Mouse (Mus musculus): ENCODE results near the gene Mis18a. TPM values are rescaled to one million over a fixed set of nuclear protein-coding genes. Genes with fewer than 3 reads are reported as not detected.

The Mis18a gene
- polyA plus RNA-seq, 1 experiment from 2014 or later = 35.0 TPM

- Histone ChIP-seq H3K36me3 (ENCODE audit: control insufficient read depth, insufficient read depth) (no peaks in the 10 kb centered on the region), H3K9ac (ENCODE audit: low read length) (peak overlapping the region; percentile 55), H3K9me3 (replicated peaks; ENCODE audit: control insufficient read depth, low read length) (no peaks in the 10 kb centered on the region), H3K27ac (ENCODE audit: low read length) (peak overlapping the region; percentile 72), H3K4me2 (ENCODE audit: low read depth, low read length) (peak overlapping the region; percentile 61), H3K4me1 (ENCODE audit: control insufficient read depth, insufficient read depth, low read length) (peaks cover 24% of the 10 kb centered on the region), H3K27me3 (ENCODE audit: control insufficient read depth, insufficient read depth, low read length) (no peaks in the 10 kb centered on the region), H3K4me3 (ENCODE audit: low read length) (peak overlapping the region; percentile 13)
- no peak for ATAC-seq (replicated peaks; ENCODE audit: extremely low read depth, insufficient read depth, low FRiP score)
- 71% methylated on average over 12 of the region's 12 CpGs for WGBS
These were observed 16.9 kb downstream of the Mis18a start for GRCm38 (mm10) chr16:90710313-90710712.

GRCm38 (mm10) chr16:90709711-90710289, 17.4 kb downstream of the Mis18a start:
- Histone ChIP-seq H3K27me3 (ENCODE audit: control insufficient read depth, insufficient read depth, low read length) (no peaks in the 10 kb centered on the region), H3K36me3 (ENCODE audit: control insufficient read depth, insufficient read depth) (no peaks in the 10 kb centered on the region), H3K27ac (ENCODE audit: low read length) (peak overlapping the region; percentile 72), H3K4me1 (ENCODE audit: control insufficient read depth, insufficient read depth, low read length) (peaks cover 24% of the 10 kb centered on the region), H3K9ac (ENCODE audit: low read length) (peak overlapping the region; percentile 55), H3K9me3 (replicated peaks; ENCODE audit: control insufficient read depth, low read length) (no peaks in the 10 kb centered on the region), H3K4me2 (ENCODE audit: low read depth, low read length) (peak overlapping the region; percentile 61), H3K4me3 (ENCODE audit: low read length) (peak overlapping the region; percentile 13)
- WGBS = 21% methylated on average over 17 of the region's 17 CpGs
- peak; percentile 69 for ATAC-seq (replicated peaks; ENCODE audit: extremely low read depth, insufficient read depth, low FRiP score)

DNA sequence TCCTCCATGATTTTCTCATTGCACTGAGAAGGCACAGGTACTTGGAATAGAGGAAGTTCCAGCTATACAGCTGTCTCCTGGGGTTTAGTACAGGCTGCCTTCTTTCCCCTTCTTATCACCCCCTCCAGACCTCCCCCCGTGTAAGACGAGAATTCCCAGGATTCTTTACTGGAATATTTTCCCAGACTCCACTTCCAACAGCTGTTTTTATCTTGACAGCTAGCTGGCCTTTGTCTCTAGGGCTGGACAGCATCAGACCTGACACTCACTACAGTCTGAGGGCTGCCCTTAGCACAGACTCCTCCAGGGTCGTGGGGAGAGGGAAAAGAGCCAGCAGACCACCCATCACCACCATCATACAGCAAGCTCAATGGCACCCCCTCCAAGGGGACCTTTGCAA, 20.9 kb downstream of the Mis18a start:
- Histone ChIP-seq H3K4me2 (ENCODE audit: low read depth, low read length) (peak overlapping the region; percentile 24; the same call in 1 of the 2 replicates), H3K9ac (ENCODE audit: low read length) (no peak overlapping the region), H3K27me3 (ENCODE audit: control insufficient read depth, insufficient read depth, low read length) (no peaks in the 10 kb centered on the region), H3K27ac (ENCODE audit: low read length) (peak overlapping the region; percentile 83), H3K4me1 (ENCODE audit: control insufficient read depth, insufficient read depth, low read length) (peaks cover 37% of the 10 kb centered on the region), H3K4me3 (ENCODE audit: low read length) (no peak overlapping the region), H3K36me3 (ENCODE audit: control insufficient read depth, insufficient read depth) (no peaks in the 10 kb centered on the region), H3K9me3 (replicated peaks; ENCODE audit: control insufficient read depth, low read length) (no peaks in the 10 kb centered on the region)
- 1% methylated on average over 3 of the region's 3 CpGs for WGBS
- ATAC-seq (replicated peaks; ENCODE audit: extremely low read depth, insufficient read depth, low FRiP score) = peak; percentile 83

- WGBS = 56% methylated on average over 13 of the region's 13 CpGs
- H3K9me3 ChIP-seq (replicated peaks; ENCODE audit: control insufficient read depth, low read length) = no peaks in the 10 kb centered on the region
- H3K27me3 ChIP-seq (ENCODE audit: control insufficient read depth, insufficient read depth, low read length) = no peaks in the 10 kb centered on the region
- no peaks in the 10 kb centered on the region for H3K36me3 ChIP-seq (ENCODE audit: control insufficient read depth, insufficient read depth)
- no peak for ATAC-seq (replicated peaks; ENCODE audit: extremely low read depth, insufficient read depth, low FRiP score)
- H3K4me3 ChIP-seq (ENCODE audit: low read length) = no peak overlapping the region
- no peak overlapping the region for H3K27ac ChIP-seq (ENCODE audit: low read length)
- H3K4me2 ChIP-seq (ENCODE audit: low read depth, low read length) = no peak overlapping the region
- peaks cover 30% of the 10 kb centered on the region for H3K4me1 ChIP-seq (ENCODE audit: control insufficient read depth, insufficient read depth, low read length)
- H3K9ac ChIP-seq (ENCODE audit: low read length) = no peak overlapping the region
These were observed 22.9 kb downstream of the Mis18a start for GRCm38 (mm10) chr16:90704161-90704825.

DNA sequence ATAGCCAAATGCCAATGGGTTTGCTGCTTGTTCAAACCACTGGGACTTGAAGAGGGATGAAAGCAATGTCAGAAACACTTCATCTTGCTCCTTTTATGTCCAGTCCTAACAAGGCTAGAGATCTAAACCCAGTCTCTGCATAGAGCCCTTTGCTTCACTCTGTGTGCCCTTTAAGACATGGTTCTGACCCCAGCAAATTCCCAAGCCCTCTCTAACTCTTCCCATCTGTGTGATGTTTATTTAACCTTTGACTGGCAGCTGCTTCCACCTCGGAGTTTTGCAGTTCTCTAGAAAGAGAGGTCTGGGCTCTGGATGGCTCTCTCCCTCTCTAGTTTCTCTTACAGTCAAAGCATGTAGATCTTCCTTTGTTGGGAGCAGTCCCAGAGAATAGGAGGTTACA, 23.6 kb downstream of the Mis18a start:
- Histone ChIP-seq H3K9me3 (replicated peaks; ENCODE audit: control insufficient read depth, low read length) (no peaks in the 10 kb centered on the region), H3K4me1 (ENCODE audit: control insufficient read depth, insufficient read depth, low read length) (peaks cover 26% of the 10 kb centered on the region), H3K36me3 (ENCODE audit: control insufficient read depth, insufficient read depth) (no peaks in the 10 kb centered on the region), H3K4me2 (ENCODE audit: low read depth, low read length) (no peak overlapping the region), H3K9ac (ENCODE audit: low read length) (no peak overlapping the region), H3K27ac (ENCODE audit: low read length) (no peak overlapping the region), H3K4me3 (ENCODE audit: low read length) (no peak overlapping the region), H3K27me3 (ENCODE audit: control insufficient read depth, insufficient read depth, low read length) (no peaks in the 10 kb centered on the region)
- 10% methylated on average over 1 of the region's 1 CpGs for WGBS
- no peak for ATAC-seq (replicated peaks; ENCODE audit: extremely low read depth, insufficient read depth, low FRiP score)

DNA sequence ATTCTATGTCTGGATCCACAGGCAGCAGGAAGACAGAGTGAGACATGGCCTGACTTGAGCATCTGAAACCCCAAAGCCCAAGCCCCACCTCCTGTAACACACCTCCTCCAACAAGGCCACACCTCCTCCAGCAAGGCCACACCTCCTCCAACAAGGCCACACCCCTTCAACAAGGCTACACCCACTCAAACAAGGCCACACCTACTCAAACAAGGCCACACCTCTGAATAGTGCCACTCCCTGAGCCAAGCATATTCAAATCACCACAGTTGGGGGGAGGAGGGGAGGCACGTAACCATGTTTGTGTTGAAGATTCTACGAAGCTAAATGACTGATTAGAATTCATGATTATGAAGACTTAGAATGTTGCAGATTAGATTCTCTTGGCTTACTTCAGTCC, 25.7 kb downstream of the Mis18a start:
- no peak for ATAC-seq (replicated peaks; ENCODE audit: extremely low read depth, insufficient read depth, low FRiP score)
- H3K4me1 ChIP-seq (ENCODE audit: control insufficient read depth, insufficient read depth, low read length) = peaks cover 25% of the 10 kb centered on the region
- no peak overlapping the region for H3K27ac ChIP-seq (ENCODE audit: low read length)
- no peaks in the 10 kb centered on the region for H3K27me3 ChIP-seq (ENCODE audit: control insufficient read depth, insufficient read depth, low read length)
- H3K4me3 ChIP-seq (ENCODE audit: low read length) = no peak overlapping the region
- no peaks in the 10 kb centered on the region for H3K9me3 ChIP-seq (replicated peaks; ENCODE audit: control insufficient read depth, low read length)
- H3K9ac ChIP-seq (ENCODE audit: low read length) = no peak overlapping the region
- H3K36me3 ChIP-seq (ENCODE audit: control insufficient read depth, insufficient read depth) = no peaks in the 10 kb centered on the region
- WGBS = 94% methylated on average over 2 of the region's 2 CpGs
- no peak overlapping the region for H3K4me2 ChIP-seq (ENCODE audit: low read depth, low read length)

GRCm38 (mm10) chr16:90699390-90699789, 27.8 kb downstream of the Mis18a start:
- peaks cover 15% of the 10 kb centered on the region; the same call in 1 of the 2 replicates for H3K4me1 ChIP-seq (ENCODE audit: control insufficient read depth, insufficient read depth, low read length)
- H3K9ac ChIP-seq (ENCODE audit: low read length) = no peak overlapping the region
- no peaks in the 10 kb centered on the region for H3K36me3 ChIP-seq (ENCODE audit: control insufficient read depth, insufficient read depth)
- no peak overlapping the region for H3K4me2 ChIP-seq (ENCODE audit: low read depth, low read length)
- 65% methylated on average over 14 of the region's 14 CpGs for WGBS
- H3K27ac ChIP-seq (ENCODE audit: low read length) = no peak overlapping the region
- H3K4me3 ChIP-seq (ENCODE audit: low read length) = no peak overlapping the region
- no peaks in the 10 kb centered on the region for H3K9me3 ChIP-seq (replicated peaks; ENCODE audit: control insufficient read depth, low read length)
- no peak for ATAC-seq (replicated peaks; ENCODE audit: extremely low read depth, insufficient read depth, low FRiP score)
- no peaks in the 10 kb centered on the region for H3K27me3 ChIP-seq (ENCODE audit: control insufficient read depth, insufficient read depth, low read length)

DNA sequence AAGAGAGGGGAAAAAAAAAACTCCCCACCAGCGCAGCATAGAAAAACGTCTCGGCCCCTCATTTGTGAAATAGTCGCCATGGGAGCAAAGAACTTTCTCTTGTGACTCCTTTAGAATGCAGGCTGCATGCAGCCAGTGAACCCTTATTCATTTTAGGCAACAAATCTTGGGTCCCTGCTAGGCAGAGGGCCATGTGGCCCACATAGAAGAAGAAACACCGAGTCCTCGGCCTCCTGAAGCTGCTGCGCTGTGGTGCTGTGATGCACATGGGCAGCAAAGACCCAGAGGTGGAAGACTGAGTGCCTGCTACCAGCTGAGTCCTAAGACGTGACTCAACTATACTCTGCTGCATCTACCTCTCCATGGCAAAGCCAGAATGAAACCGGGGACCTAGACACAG, 30.9 kb downstream of the Mis18a start:
- no peaks in the 10 kb centered on the region for H3K36me3 ChIP-seq (ENCODE audit: control insufficient read depth, insufficient read depth)
- 79% methylated on average over 9 of the region's 9 CpGs for WGBS
- ATAC-seq (replicated peaks; ENCODE audit: extremely low read depth, insufficient read depth, low FRiP score) = no peak
- no peak overlapping the region for H3K9ac ChIP-seq (ENCODE audit: low read length)
- no peak overlapping the region for H3K4me2 ChIP-seq (ENCODE audit: low read depth, low read length)
- 0 out of 2 replicates have a peak, but pooled peaks cover 2% of the 10 kb centered on the region for H3K4me1 ChIP-seq (ENCODE audit: control insufficient read depth, insufficient read depth, low read length)
- H3K9me3 ChIP-seq (replicated peaks; ENCODE audit: control insufficient read depth, low read length) = no peaks in the 10 kb centered on the region
- H3K27me3 ChIP-seq (ENCODE audit: control insufficient read depth, insufficient read depth, low read length) = no peaks in the 10 kb centered on the region
- no peak overlapping the region for H3K4me3 ChIP-seq (ENCODE audit: low read length)
- no peak overlapping the region for H3K27ac ChIP-seq (ENCODE audit: low read length)

GRCm38 (mm10) chr16:90695121-90695520, 32.1 kb downstream of the Mis18a start:
- 49% methylated on average over 10 of the region's 10 CpGs for WGBS
- H3K27me3 ChIP-seq (ENCODE audit: control insufficient read depth, insufficient read depth, low read length) = no peaks in the 10 kb centered on the region
- ATAC-seq (replicated peaks; ENCODE audit: extremely low read depth, insufficient read depth, low FRiP score) = peak; percentile 60; the same call in 1 of the 2 replicates
- no peak overlapping the region for H3K27ac ChIP-seq (ENCODE audit: low read length)
- H3K36me3 ChIP-seq (ENCODE audit: control insufficient read depth, insufficient read depth) = no peaks in the 10 kb centered on the region
- H3K4me3 ChIP-seq (ENCODE audit: low read length) = no peak overlapping the region
- 0 out of 2 replicates have a peak, but pooled peaks cover 2% of the 10 kb centered on the region for H3K4me1 ChIP-seq (ENCODE audit: control insufficient read depth, insufficient read depth, low read length)
- no peaks in the 10 kb centered on the region for H3K9me3 ChIP-seq (replicated peaks; ENCODE audit: control insufficient read depth, low read length)
- H3K9ac ChIP-seq (ENCODE audit: low read length) = no peak overlapping the region
- H3K4me2 ChIP-seq (ENCODE audit: low read depth, low read length) = no peak overlapping the region

Measured in heart, embryonic 16.5 days (tissue).